Mouse (Mus musculus) megakaryocyte, embryonic 14.5 days (primary cell): ENCODE data around the gene Wdr95.

Experiments used
- FLI1 ChIP-seq: IDR thresholded peaks from 2 replicates; pipeline ENCODE4 v1.6.1; 2012; ENCODE audit warnings: low read length, inconsistent platforms, mixed read lengths
- GATA1 ChIP-seq: IDR thresholded peaks from 3 replicates; pipeline ENCODE4 v1.6.1; 2012; ENCODE audit warnings: mixed read lengths, low read length, inconsistent platforms, borderline replicate concordance

- TF ChIP-seq GATA1, result no peak
- TF ChIP-seq FLI1, result no peak
Measured at GRCm38 (mm10) chr5:149488360-149489021, 40.0 kb upstream of the Wdr95 start.
